Mouse (Mus musculus) stomach, embryonic 16.5 days (tissue): ENCODE data around the gene Fcrlb. TPM values are rescaled to one million over a fixed set of nuclear protein-coding genes. Genes with fewer than 3 reads are reported as not detected.

Experiments used
- ATAC-seq: fragments of 200-750 bp; cut with Nextera tagmentation; 2 replicates; pipeline ENCODE4 v1.8.0; 2017; ENCODE audit warnings: moderate number of reproducible peaks, moderate TSS enrichment; ENCODE audit not compliant: insufficient read depth, low FRiP score
- H3K27ac ChIP-seq: fragments of 300-500 bp; sonication (generic); 2 replicates; pipeline ENCODE4 v1.5.1; 2014; ENCODE audit warnings: low read length
- H3K27me3 ChIP-seq: fragments of 300-500 bp; sonication (generic); 2 replicates; pipeline ENCODE4 v1.6.1; 2014; ENCODE audit warnings: low read length, control low read depth, mixed read lengths; ENCODE audit not compliant: control insufficient read depth, insufficient read depth
- H3K36me3 ChIP-seq: fragments of 300-500 bp; sonication (generic); 2 replicates; pipeline ENCODE4 v1.6.1; 2014; ENCODE audit warnings: low read length; ENCODE audit not compliant: control insufficient read depth, insufficient read depth
- H3K4me1 ChIP-seq: fragments of 300-500 bp; sonication (generic); 2 replicates; pipeline ENCODE4 v1.6.1; 2014; ENCODE audit warnings: low read length, control low read depth, mixed read lengths; ENCODE audit not compliant: control insufficient read depth, insufficient read depth
- H3K4me2 ChIP-seq: fragments of 300-500 bp; sonication (generic); 2 replicates; pipeline ENCODE4 v1.6.1; 2014; ENCODE audit warnings: low read depth, low read length, mixed read lengths
- H3K4me3 ChIP-seq: fragments of 300-500 bp; sonication (generic); replicated peaks from 2 replicates; pipeline ENCODE4 v1.5.1; 2014; ENCODE audit warnings: mild to moderate bottlenecking, low read length
- H3K9ac ChIP-seq: fragments of 300-500 bp; sonication (generic); 2 replicates; pipeline ENCODE4 v1.6.1; 2014; ENCODE audit warnings: low read length
- H3K9me3 ChIP-seq: fragments of 300-500 bp; sonication (generic); replicated peaks from 2 replicates; pipeline ENCODE4 v1.6.1; 2016; ENCODE audit warnings: low read length, control low read depth; ENCODE audit not compliant: control insufficient read depth
- WGBS: fragments of 180-500 bp; shearing (Covaris S2); extraction: QIAGEN DNeasy Blood & Tissue Kit; methylation state at CpG from one replicate; pipeline ENCODE4 v1.1.7; 2014; 5-methylcytosine and 5-hydroxymethylcytosine counted together
- polyA plus RNA-seq: library from polyadenylated mRNA; unstranded; fragments of >200 nt; fragmentation: Nextera tagmentation; extraction: Ambion mirVana; gene quantifications from 2 replicates; pipeline ENCODE4 v1.2.1, GENCODE M21; 2015

The Fcrlb gene
- polyA plus RNA-seq, 1 experiment from 2014 or later: not detected

GRCm38 (mm10) chr1:170857369-170857768, 55.4 kb downstream of the Fcrlb start:
- H3K4me2 ChIP-seq: no peak overlapping the region
- no peak overlapping the region for H3K9ac ChIP-seq
- H3K27me3 ChIP-seq: no peaks in the 10 kb centered on the region
- H3K36me3 ChIP-seq: peaks cover under 1% of the 10 kb centered on the region; the same call in 1 of the 2 replicates
- ATAC-seq: no peak
- no peak overlapping the region for H3K27ac ChIP-seq
- no peaks in the 10 kb centered on the region for H3K9me3 ChIP-seq
- WGBS: 86% methylated on average over 2 of the region's 2 CpGs
- H3K4me1 ChIP-seq: peaks cover 7% of the 10 kb centered on the region
- H3K4me3 ChIP-seq: no peak overlapping the region

Other genes starting within 250 kb of the Fcrlb start
- 9.8 and 10.0 TPM in 2 replicates for gene Atf6, start 45.2 kb downstream of the Fcrlb start, polyA plus RNA-seq
- gene Gm26620, start 27.9 kb downstream of the Fcrlb start, polyA plus RNA-seq: 1.4 and 1.8 TPM in 2 replicates
- 33.1 and 38.3 TPM in 2 replicates for gene Dusp12, start 27.4 kb downstream of the Fcrlb start, polyA plus RNA-seq
- gene Fcrla, start 14.6 kb upstream of the Fcrlb start, polyA plus RNA-seq: 0.15 TPM in 1 of 2 replicates, not detected in the other
- gene Fcgr2b, start 63.6 kb upstream of the Fcrlb start, polyA plus RNA-seq: 3.4 TPM in 2 replicates
- gene Fcgr4, start 106.0 kb upstream of the Fcrlb start, polyA plus RNA-seq: 0.90 and 1.5 TPM in 2 replicates
- 17.7 and 20.2 TPM in 2 replicates for gene Fcgr3, start 152.0 kb upstream of the Fcrlb start, polyA plus RNA-seq
- 2.1 and 3.1 TPM in 2 replicates for gene Cfap126, start 201.0 kb upstream of the Fcrlb start, polyA plus RNA-seq
- 282 and 298 TPM in 2 replicates for gene Sdhc, start 237.7 kb upstream of the Fcrlb start, polyA plus RNA-seq
- gene Mpz, start 237.8 kb upstream of the Fcrlb start, polyA plus RNA-seq: 2.4 and 2.9 TPM in 2 replicates